Mouse (Mus musculus) cerebellum, postnatal 4 days (tissue): ENCODE measurements around the gene Elfn1.

Experiments
- DNase-seq, 2 experiments: peaks; one replicate each; pipeline ENCODE4 v3.0.0; 2022; ENCODE audit warnings: low spot score in 2 of 2, mixed read lengths in 1 of 2

Elfn1 gene

DNA sequence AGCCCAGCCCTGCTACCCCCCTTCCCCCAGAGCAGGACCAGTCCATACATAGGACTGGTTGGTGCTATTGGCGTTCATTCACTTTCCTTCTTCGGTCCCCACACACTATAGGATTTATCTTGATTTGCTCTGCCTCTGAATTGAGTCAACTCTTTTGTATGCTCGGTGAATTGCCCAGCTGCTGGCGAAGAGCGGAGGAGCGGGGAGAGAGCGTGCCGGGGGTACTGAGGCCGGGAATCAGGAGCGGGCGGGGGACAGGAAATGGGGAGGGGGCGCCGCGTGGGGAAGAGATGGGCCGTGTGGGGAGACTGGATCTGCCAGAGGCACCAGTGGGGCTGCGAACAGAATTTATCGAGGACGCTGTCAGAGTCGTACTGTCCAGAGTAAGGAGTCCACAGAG is 3.8 kb downstream of the Elfn1 start:
- DNase-seq, result no peak

DNA sequence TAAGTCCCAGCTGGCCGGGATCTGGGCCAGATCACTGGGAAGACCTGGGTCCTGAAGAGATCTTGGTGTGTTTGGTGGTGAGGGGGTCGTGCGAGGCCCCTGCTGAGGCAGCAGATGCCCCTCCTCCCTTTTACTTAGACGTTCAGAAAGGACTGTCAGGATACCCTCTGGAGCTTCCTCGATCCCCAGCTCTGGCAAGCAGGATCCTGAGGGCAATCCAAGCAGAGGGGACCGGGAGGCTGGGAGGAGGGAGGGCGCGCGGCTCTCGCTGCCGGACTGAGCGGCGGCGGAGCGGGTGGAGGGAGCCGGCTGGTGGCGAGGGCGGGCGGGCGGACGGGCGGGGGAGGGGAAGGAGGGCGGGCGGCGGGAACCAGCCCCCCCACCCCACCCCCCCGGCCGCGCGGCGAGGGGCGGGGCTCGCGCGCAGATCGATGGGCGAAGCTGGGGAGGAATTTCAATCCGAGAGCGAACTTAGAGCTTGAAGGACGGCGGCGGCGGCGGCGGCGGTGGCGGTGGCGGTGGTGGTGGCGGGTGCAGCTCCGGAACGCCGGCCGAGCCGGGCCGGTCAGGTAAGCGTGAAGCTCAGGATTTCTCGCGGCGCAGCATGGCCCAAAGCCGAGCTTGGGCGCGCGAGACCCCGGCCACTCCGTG is 4.5 kb downstream of the Elfn1 start:
- DNase-seq, result no peak

GRCm38 (mm10) chr5:139921666-139922065 is 13.9 kb downstream of the Elfn1 start:
- DNase-seq, result no peak

DNA sequence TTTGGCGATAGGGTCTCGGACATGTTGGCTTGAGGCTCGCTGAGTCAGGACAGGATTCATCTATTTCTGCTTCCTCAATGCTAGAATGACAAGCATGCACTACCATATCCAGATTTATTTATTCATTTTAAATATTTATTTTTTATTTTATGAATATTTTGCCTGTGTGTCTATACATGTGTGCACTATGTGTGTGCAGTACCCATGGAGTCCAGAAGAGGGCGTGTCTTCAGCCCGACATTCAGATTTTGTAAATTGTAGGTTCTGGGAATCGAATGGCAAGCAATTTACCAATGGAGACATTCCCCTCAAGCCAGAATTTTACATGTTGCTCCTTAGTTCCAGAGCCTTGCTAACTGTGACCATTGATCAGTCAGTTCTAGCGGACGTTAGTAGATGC is 16.1 kb downstream of the Elfn1 start:
- no peak for DNase-seq

DNA sequence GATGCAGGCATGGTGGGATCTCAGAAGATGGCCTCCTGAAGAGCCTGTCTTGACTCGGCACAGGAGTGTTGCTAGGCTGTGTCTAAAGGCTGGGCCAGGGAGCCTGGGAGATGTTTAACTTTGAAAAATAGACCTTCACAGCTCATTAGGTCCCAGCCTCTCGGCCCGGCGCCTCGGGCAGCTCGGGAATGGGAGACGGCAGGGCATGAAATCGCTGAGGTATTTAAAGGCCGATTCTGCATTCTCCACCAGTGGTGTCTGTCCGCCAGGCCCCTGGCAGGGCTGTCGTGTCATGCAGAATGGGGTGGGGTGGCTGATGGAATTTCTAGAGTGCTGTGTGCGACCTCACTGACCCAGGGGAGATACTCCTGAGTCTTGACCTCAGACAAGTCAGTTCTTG is 22.4 kb downstream of the Elfn1 start:
- DNase-seq, result no peak

GRCm38 (mm10) chr5:139930927-139931351 is 23.2 kb downstream of the Elfn1 start:
- DNase-seq, result no peak

- DNase-seq, result no peak
Observed at GRCm38 (mm10) chr5:139931947-139932540, 24.3 kb downstream of the Elfn1 start.

GRCm38 (mm10) chr5:139932595-139933271 is 25.0 kb downstream of the Elfn1 start:
- peak; percentile 55 to 75 for DNase-seq

- no peak for DNase-seq
Observed at GRCm38 (mm10) chr5:139933476-139933875, 25.7 kb downstream of the Elfn1 start.

GRCm38 (mm10) chr5:139936431-139936830 is 28.7 kb downstream of the Elfn1 start:
- no peak for DNase-seq

GRCm38 (mm10) chr5:139944697-139945096 is 37.0 kb downstream of the Elfn1 start:
- no peak for DNase-seq

DNA sequence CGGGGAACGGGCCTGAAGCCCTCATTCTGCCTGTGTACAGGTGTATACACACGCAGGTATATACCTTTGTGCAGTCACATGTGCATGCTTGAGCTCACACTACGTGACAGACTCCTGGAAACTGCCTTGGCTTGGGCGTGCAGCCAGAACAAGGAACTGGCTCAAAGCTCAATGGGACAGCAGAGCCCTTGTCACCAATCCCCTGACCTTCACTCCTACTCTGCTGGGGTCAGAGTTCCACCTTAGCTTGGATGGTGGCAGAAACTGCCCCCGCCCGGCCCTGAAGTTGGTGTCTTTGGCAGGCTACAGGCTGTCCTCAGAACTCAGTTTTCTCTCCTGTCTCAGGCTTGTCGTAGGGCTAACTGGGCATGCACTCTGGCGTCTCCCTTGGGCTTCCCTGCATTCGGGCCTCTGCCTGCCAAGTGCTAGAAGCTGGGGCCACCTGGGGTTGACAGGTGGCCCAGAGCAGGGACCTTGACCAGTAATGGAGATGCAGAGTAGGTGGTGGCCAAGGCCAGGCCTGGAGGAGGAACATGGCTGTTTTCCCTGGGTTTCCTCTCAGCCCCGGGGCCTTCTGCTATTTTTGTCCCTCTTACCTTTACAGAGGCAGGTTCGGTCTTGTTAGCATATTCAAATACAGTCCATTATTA is 38.1 kb downstream of the Elfn1 start:
- no peak for DNase-seq

DNA sequence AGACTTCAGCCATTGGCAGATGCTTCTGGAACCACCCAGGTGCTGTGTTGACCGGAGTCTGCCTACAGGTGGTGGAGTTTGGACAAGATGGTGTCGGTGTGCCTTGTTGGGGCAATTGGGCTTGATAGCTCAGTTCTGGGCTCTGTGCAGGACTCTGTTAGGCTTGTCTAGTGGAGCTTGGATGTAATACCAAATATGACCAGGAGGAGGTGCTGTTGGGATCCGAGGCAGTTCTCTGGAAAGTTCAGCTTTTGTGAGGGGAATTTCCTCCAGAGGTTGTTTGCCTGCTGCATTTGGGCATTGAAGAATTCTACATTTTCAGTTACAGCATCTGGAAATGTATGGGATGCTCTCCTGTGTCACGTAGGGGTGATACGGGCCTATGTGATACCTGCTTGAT is 39.7 kb downstream of the Elfn1 start:
- DNase-seq, result no peak

DNA sequence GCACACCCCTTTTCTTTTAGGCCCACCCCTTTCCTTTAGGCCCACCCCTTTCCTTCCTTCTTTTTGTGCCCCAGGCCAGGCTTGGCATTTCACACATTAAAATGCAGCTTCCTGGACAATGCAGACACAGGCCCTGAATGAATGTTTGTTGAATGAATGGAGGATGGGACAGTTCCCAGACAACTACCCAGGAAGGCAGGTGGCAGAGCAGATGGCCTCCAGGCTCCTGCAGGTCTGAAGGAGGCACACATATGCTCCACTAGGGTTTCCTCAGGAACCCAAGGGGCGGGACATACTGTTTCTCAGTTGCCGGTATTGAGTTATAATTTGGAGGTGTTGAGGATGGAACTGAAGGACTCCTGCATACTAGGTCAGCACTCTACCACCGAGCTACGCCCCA is 40.8 kb downstream of the Elfn1 start:
- peak in 1 of 2 experiments; percentile 21 for DNase-seq

DNA sequence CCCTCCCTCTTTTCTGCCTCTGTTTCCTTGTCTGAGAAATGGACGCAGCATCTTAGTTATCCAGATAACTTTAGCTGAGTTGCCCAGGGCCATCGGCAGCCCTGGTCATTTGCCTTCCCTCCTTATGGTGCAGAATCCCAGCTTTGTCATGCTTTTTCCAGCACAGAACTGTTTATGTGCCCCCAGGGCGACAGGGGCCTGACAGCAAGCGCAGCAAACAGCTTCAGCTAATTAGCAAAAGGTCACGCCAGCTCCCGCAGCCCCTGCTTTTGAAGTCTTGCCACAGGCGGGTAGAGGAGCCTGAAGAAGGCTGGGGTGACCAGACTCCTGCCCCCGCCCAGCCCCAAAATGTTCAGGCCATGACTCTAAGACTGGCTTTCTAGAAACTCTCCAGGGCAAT is 41.6 kb downstream of the Elfn1 start:
- no peak for DNase-seq

DNA sequence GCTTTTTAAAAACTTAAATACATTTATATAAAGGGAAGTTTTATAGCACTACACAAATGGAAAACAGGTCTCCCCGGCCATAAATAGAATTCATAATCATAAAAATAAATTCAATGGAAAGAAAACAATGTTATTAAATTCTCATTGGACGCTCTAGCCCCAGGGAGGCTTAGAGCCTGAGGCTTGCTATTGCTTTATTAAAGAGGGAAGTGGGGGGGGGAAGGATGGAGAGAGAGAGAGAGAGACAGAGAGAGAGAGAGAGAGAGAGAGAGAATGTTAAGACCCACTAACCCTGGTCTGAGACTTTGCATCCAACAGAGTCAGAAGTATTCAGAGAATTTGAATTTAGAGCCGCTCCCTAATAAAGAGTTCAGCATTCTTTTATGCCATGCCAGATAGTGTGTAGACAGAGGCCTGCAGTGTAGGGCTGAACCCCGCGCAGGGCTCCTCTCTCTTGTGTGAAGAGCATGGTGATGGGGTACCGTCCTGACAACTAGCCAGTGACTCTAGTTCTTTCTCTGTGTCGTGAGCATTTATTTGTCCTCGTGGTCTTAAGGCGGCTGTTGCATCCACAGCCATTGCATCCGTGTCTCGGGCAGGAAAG is 42.3 kb downstream of the Elfn1 start:
- no peak for DNase-seq

DNA sequence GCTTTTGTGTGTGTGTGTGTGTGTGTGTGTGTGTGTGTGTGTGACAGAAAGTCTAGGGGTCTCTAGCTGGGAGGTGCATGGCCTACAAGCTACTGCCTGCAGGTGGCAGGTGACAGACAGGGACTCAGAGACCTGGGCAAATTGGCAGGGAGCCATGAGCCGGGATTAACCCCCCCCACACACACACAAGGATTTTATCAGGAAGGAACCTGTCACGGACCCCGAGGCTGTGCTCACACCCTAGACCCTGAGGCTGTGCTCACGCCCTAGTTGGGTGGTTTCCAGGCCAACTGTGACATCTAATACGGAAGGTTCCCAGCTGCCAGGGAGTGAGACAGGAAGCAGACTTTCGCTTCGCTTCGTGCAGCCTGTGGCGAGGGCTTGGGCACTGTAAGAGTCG is 49.1 kb downstream of the Elfn1 start:
- peak in 1 of 2 experiments; percentile 44 for DNase-seq

DNA sequence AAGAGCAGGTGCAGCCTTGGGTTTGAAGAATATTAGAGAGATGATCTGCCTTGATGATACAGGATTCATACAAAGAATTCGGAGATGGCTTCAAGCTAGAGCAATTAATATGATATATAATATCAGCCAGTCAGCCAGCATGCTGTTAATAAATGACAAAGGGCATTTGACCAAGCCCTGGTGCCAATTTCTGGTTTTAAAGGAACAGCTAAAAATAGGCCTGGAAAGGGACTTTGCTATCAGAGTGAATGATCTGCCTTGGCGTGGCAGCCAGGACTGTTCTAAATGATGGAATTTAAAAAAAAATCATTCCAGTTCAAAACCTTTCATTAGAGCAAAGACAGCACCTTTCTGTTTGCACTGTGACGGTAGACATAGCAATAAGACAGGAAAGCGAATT is 52.0 kb downstream of the Elfn1 start:
- DNase-seq, result no peak

- no peak for DNase-seq
Observed at GRCm38 (mm10) chr5:139964391-139964790, 56.6 kb downstream of the Elfn1 start.

DNA sequence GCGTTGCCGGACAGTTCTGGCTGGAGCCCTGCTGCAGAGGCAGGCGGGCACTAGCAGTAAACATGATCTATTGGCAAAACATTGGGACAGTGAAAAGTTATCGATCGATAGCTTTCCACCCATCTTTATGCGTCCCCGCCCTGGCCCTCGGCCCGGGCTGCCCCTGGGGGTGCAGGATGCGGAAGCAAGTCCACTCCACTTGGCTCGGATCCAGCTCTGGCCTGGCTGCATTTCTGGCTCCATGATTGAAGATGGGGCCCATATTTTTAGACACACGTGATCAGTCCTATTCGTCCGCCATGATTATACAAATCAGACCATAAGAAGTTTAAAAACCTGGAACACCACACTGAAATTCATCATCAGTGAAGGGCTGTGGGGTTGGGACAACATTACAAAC is 57.9 kb downstream of the Elfn1 start:
- DNase-seq, result no peak

DNA sequence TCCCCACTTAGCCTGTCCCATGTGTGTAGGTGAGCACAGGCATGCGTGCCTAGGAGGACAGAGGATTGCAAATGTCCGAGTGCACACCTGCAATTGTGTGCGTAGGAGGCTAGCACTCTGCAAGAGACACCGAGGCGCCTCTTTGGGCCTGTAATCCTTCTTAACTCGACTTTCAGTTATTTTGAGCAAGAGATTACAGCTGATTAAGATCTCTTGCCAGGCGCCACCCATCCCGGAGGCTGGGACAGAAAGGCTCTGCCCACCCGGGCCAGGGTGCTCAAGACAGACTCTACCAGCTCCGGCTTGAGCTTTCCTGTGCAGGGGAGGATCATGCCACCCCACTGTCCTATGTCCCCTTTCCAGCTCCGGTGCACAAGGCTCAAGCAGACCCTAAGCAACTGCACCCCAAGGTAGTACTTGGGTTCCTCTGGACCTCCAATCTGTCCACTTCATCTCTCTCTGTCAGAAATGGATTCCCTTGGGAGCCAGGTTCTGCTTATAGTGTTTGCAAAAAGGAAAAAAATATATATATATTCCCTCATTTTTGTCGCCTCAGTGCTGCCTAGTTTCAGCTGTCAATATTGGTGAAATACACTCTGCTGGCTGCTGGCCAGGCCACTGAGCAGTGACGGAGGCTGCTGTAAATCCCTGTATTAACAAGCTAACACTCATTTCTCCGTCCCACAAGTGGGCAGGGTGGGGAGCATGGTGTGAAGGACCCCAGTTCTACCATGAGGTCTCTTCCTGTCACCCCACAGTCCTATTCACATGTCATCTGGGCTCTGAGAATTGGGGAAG is 61.6 kb downstream of the Elfn1 start:
- no peak for DNase-seq
